Mouse (Mus musculus): Measurements from ENCODE around the gene Smok2b.
"Not testable (repeated sequence)": the region's sequence is repeated elsewhere in the genome, so short reads cannot be mapped to it uniquely, and the experiment has no call there.

DNA sequence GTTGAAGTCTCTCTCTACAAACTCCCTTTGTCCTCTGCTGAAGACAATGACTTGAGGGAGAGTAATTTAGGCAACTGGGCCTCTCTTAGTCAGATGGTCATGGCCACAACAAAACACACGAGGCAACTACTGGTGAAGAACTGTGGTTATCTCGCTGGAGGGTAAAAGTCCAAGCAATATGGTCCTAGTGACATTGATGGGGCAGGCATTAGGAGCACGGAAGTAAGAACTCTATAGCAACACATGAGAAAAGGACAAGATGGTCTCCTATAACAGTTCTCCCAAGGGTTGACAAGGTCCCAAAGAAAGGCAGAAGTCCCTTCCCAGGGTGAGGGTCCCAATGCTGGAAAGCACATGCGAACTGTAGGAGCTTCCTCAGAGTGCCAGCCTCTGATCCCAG, 47.3 kb upstream of the Smok2b start:
- TF ChIP-seq CTCF (IDR thresholded peaks at IDR 0.05; ENCODE audit: control insufficient read depth, insufficient read depth, insufficient read length); USF1 (IDR thresholded peaks at IDR 0.05; ENCODE audit: low read depth); MYOD1 (IDR thresholded peaks at IDR 0.05; ENCODE audit: control insufficient read depth, insufficient read length, low read depth); CEBPB (IDR thresholded peaks at IDR 0.05; ENCODE audit: low read depth); FOSL1 (IDR thresholded peaks at IDR 0.05; ENCODE audit: insufficient read depth, low read length, poor library complexity, severe bottlenecking); MYOG (IDR thresholded peaks at IDR 0.05; ENCODE audit: control insufficient read depth, extremely low read depth, insufficient read length): not testable (repeated sequence)

All from C2C12 (cell line).